Mouse (Mus musculus) forebrain, embryonic 10.5 days (tissue): ENCODE measurements around the gene Zfhx3. TPM values are rescaled to one million over a fixed set of nuclear protein-coding genes. Genes with fewer than 3 reads are reported as not detected.

Source experiments
- DNase-seq: peaks from one replicate; pipeline ENCODE4 v3.0.0-alpha.2; 2017; ENCODE audit warnings: low spot score; ENCODE audit errors: extremely low spot score
- H3K27ac ChIP-seq: fragments of 300-500 bp; sonication (generic); 2 replicates; pipeline ENCODE4 v1.5.1; 2016; ENCODE audit warnings: mild to moderate bottlenecking
- H3K27me3 ChIP-seq: fragments of 300-500 bp; sonication (generic); 2 replicates; pipeline ENCODE4 v1.6.1; 2016; ENCODE audit warnings: mild to moderate bottlenecking; ENCODE audit not compliant: poor library complexity, severe bottlenecking
- H3K36me3 ChIP-seq: fragments of 300-500 bp; sonication (generic); replicated peaks from 2 replicates; pipeline ENCODE4 v1.6.1; 2016; ENCODE audit warnings: mild to moderate bottlenecking, moderate library complexity
- H3K4me1 ChIP-seq: fragments of 300-500 bp; sonication (generic); 2 replicates; pipeline ENCODE4 v1.6.1; 2016
- H3K4me3 ChIP-seq: fragments of 300-500 bp; sonication (generic); 2 replicates; pipeline ENCODE4 v1.5.1; 2016; ENCODE audit warnings: mild to moderate bottlenecking, moderate library complexity
- H3K9me3 ChIP-seq: fragments of 300-500 bp; sonication (generic); 2 replicates; pipeline ENCODE4 v1.6.1; 2016; ENCODE audit warnings: mild to moderate bottlenecking, moderate library complexity
- WGBS: fragments of 180-500 bp; shearing (Covaris S2); methylation state at CpG from one replicate; pipeline ENCODE4 v1.1.7; 2016; 5-methylcytosine and 5-hydroxymethylcytosine counted together
- polyA plus RNA-seq: library from polyadenylated mRNA; unstranded; fragments of >200 nt; fragmentation: Nextera tagmentation; extraction: Ambion mirVana; gene quantifications from 2 replicates; pipeline ENCODE4 v1.2.1, GENCODE M21; 2016

The Zfhx3 gene
- polyA plus RNA-seq, 1 experiment from 2014 or later: 11.4 TPM

DNA sequence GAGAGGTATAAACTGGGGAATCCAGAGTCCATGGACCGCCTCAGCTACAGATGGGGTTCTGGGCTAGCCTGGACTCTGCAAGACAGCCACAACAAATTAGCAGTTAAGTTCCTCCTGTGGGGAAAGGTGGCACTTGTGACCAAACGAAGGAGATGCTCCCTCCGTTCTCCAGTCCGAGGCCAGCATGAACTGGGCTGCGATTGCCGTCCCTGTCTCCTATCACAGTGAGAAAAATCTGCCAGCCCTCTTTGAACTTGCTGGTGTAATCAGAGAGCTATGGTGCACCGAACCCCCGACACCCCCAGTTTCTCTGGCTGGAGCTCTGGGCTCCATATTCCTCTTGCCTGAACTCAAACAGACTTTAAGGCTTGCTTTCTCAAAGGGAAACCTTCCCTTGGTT is 945.4 kb downstream of the Zfhx3 start:
- no peak overlapping the region for H3K4me3 ChIP-seq
- H3K27ac ChIP-seq: no peak overlapping the region
- H3K27me3 ChIP-seq: peaks cover 65% of the 10 kb centered on the region
- no peaks in the 10 kb centered on the region for H3K9me3 ChIP-seq
- peaks cover 6% of the 10 kb centered on the region; the same call in 1 of the 2 replicates for H3K36me3 ChIP-seq
- DNase-seq: no peak
- peaks cover 71% of the 10 kb centered on the region for H3K4me1 ChIP-seq
- 87% methylated on average over 8 of the region's 8 CpGs for WGBS

DNA sequence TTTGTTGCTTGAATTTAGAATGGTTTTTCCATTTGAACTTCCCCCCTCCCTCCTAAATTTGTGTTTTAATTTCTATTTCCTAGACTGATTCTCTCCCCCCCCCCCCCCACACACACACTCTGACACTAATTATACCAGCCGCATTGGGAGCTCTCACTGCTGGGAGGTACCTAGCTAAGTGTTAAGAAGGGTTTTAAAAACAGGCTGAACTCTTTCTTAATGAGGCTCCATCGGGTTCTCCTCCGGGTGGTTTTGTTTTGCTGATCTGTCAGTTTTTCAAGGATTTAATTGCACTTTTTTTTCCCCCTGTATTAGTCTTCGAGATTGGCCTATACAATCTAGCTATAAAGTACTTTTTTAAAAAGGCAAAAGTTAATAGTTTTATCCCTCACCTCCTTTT is 946.5 kb downstream of the Zfhx3 start:
- no peak overlapping the region for H3K27ac ChIP-seq
- H3K27me3 ChIP-seq: peaks cover 60% of the 10 kb centered on the region
- peaks cover 6% of the 10 kb centered on the region; the same call in 1 of the 2 replicates for H3K36me3 ChIP-seq
- H3K4me3 ChIP-seq: no peak overlapping the region
- H3K4me1 ChIP-seq: peaks cover 65% of the 10 kb centered on the region
- no peaks in the 10 kb centered on the region for H3K9me3 ChIP-seq
- 27% methylated on average over 4 of the region's 4 CpGs for WGBS
- DNase-seq: no peak

DNA sequence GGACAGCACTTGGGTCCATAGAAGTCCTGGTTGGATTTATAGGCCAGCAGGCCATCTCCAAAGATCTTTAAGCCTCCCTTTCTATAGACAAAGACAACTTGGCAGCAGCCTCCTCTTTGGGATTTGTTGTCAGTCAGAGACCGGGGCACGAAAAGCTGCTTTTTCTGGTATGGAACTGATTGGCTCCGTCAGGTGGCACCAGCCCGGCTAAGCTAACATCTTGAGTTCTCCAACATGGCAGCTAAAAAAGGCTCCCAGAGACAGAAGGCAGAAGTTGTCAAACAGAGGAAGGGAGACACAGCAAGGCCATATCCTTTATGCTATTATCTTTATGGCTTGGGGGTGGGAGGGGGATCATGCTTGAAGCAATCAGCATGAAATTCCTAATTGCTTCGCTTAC is 947.0 kb downstream of the Zfhx3 start:
- Histone ChIP-seq H3K36me3 (peaks cover 6% of the 10 kb centered on the region; the same call in 1 of the 2 replicates), H3K27me3 (peaks cover 57% of the 10 kb centered on the region), H3K27ac (no peak overlapping the region), H3K9me3 (no peaks in the 10 kb centered on the region), H3K4me3 (peak overlapping the region; percentile 1; the same call in 1 of the 2 replicates), H3K4me1 (peaks cover 65% of the 10 kb centered on the region)
- DNase-seq: no peak
- WGBS: 40% methylated on average over 5 of the region's 5 CpGs

GRCm38 (mm10) chr8:108894287-108894686 is 951.8 kb downstream of the Zfhx3 start:
- Histone ChIP-seq H3K27me3 (peaks cover 70% of the 10 kb centered on the region), H3K27ac (no peak overlapping the region), H3K36me3 (peaks cover 12% of the 10 kb centered on the region), H3K4me1 (peaks cover 56% of the 10 kb centered on the region), H3K4me3 (no peak overlapping the region), H3K9me3 (no peaks in the 10 kb centered on the region)
- 84% methylated on average over 10 of the region's 10 CpGs for WGBS
- DNase-seq: no peak

- Histone ChIP-seq H3K9me3 (no peaks in the 10 kb centered on the region), H3K27me3 (peaks cover 68% of the 10 kb centered on the region), H3K36me3 (peaks cover 15% of the 10 kb centered on the region), H3K4me1 (peaks cover 63% of the 10 kb centered on the region), H3K4me3 (no peak overlapping the region), H3K27ac (no peak overlapping the region)
- 48% methylated on average over 18 of the region's 18 CpGs for WGBS
- no peak for DNase-seq
Observed at GRCm38 (mm10) chr8:108896468-108897346, 954.3 kb downstream of the Zfhx3 start.

DNA sequence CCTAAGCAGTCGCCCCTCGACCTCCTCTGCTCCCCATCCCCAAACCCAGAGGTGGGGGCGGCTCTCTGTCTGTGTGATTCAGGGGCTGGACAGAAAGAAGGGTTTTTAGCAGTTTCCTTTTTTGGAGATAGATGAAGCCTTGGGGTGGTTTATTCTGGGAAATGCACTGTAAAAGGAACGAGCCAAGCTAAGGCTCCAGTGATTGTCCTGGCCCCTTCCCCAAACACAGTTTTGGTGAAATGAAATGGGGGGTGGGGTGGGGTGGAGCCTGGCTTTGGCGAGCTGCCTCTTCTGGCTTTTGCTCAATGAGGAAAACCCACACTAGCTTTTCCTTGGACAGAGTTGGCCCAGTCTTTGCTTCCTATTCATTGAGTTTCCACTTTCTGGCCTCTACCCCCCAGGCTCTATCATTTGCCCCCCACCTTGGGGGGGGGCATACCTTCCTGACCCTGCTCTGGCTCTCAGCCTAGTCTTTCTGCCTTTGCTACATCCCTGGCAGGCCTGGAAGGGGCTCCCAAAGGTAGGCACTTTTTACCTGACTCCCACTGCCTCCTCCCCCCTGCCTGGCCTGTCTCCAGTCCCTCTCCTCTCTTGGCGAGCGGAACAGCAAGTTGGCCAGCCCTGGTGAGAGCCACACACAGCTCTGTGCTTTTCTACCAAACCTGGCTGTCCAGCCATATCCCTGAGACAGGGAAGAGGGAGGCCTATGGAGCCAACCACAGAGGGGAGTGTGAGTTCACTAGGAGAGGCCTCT is 955.1 kb downstream of the Zfhx3 start:
- WGBS: 53% methylated on average over 7 of the region's 7 CpGs
- DNase-seq: no peak
- H3K36me3 ChIP-seq: peaks cover 15% of the 10 kb centered on the region
- H3K27ac ChIP-seq: no peak overlapping the region
- H3K4me1 ChIP-seq: peaks cover 63% of the 10 kb centered on the region
- peaks cover 73% of the 10 kb centered on the region for H3K27me3 ChIP-seq
- no peak overlapping the region for H3K4me3 ChIP-seq
- H3K9me3 ChIP-seq: no peaks in the 10 kb centered on the region

GRCm38 (mm10) chr8:108899251-108899771 is 956.9 kb downstream of the Zfhx3 start:
- Histone ChIP-seq H3K4me1 (peaks cover 78% of the 10 kb centered on the region), H3K4me3 (no peak overlapping the region), H3K9me3 (no peaks in the 10 kb centered on the region), H3K36me3 (peaks cover 8% of the 10 kb centered on the region), H3K27me3 (peaks cover 85% of the 10 kb centered on the region), H3K27ac (peak overlapping the region; percentile 69)
- no peak for DNase-seq
- 65% methylated on average over 14 of the region's 14 CpGs for WGBS

DNA sequence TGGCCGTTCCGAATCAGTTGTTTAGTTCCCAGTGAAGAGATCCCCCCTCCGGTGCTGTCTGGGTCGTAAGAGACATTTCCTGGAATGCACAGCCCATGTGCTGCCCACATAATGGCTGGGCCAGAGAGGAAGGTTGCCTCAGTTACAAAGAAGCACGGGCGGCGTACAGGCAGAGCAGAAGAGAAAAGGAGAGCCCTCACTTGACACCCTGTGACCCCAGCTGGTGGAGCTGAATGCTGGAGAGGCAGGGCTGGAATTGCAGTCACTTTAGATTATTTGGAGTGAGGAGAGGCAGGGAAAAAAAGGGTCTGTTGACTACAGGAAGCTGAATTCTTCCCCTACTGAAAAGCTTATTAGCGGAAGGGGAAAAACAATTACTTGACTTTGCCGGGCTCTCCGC is 958.1 kb downstream of the Zfhx3 start:
- peaks cover 8% of the 10 kb centered on the region for H3K36me3 ChIP-seq
- H3K4me1 ChIP-seq: peaks cover 85% of the 10 kb centered on the region
- peaks cover 86% of the 10 kb centered on the region for H3K27me3 ChIP-seq
- WGBS: 37% methylated on average over 10 of the region's 10 CpGs
- peak; percentile 38 for DNase-seq
- H3K27ac ChIP-seq: peak overlapping the region; percentile 69
- H3K9me3 ChIP-seq: no peaks in the 10 kb centered on the region
- H3K4me3 ChIP-seq: no peak overlapping the region

GRCm38 (mm10) chr8:108901208-108901607 is 958.8 kb downstream of the Zfhx3 start:
- Histone ChIP-seq H3K27me3 (peaks cover 81% of the 10 kb centered on the region), H3K27ac (peak overlapping the region; percentile 69), H3K9me3 (no peaks in the 10 kb centered on the region), H3K4me3 (no peak overlapping the region), H3K4me1 (peaks cover 85% of the 10 kb centered on the region), H3K36me3 (peaks cover 8% of the 10 kb centered on the region)
- 81% methylated on average over 14 of the region's 14 CpGs for WGBS
- DNase-seq: no peak

- H3K4me3 ChIP-seq: no peak overlapping the region
- 71% methylated on average over 15 of the region's 15 CpGs for WGBS
- H3K36me3 ChIP-seq: peaks cover 16% of the 10 kb centered on the region
- peaks cover 62% of the 10 kb centered on the region for H3K27me3 ChIP-seq
- H3K27ac ChIP-seq: no peak overlapping the region
- no peak for DNase-seq
- H3K4me1 ChIP-seq: peaks cover 79% of the 10 kb centered on the region
- H3K9me3 ChIP-seq: no peaks in the 10 kb centered on the region
Observed at GRCm38 (mm10) chr8:108903550-108903949, 961.1 kb downstream of the Zfhx3 start.

- no peak overlapping the region for H3K4me3 ChIP-seq
- H3K9me3 ChIP-seq: no peaks in the 10 kb centered on the region
- DNase-seq: no peak
- H3K36me3 ChIP-seq: peaks cover 11% of the 10 kb centered on the region; the same call in 1 of the 2 replicates
- H3K4me1 ChIP-seq: peaks cover 80% of the 10 kb centered on the region
- no peak overlapping the region for H3K27ac ChIP-seq
- peaks cover 53% of the 10 kb centered on the region for H3K27me3 ChIP-seq
- 83% methylated on average over 11 of the region's 11 CpGs for WGBS
Observed at GRCm38 (mm10) chr8:108904288-108904971, 962.0 kb downstream of the Zfhx3 start.

- peaks cover 30% of the 10 kb centered on the region for H3K27me3 ChIP-seq
- peak overlapping the region; percentile 60; the same call in 1 of the 2 replicates for H3K27ac ChIP-seq
- H3K4me3 ChIP-seq: no peak overlapping the region
- peaks cover 64% of the 10 kb centered on the region for H3K4me1 ChIP-seq
- DNase-seq: no peak
- 79% methylated on average over 9 of the region's 9 CpGs for WGBS
- no peaks in the 10 kb centered on the region for H3K9me3 ChIP-seq
- H3K36me3 ChIP-seq: 0 out of 2 replicates have a peak, but pooled peaks cover 8% of the 10 kb centered on the region
Observed at GRCm38 (mm10) chr8:108908066-108908465, 965.6 kb downstream of the Zfhx3 start.
